ENCODE assay signal across 22 mouse cellular contexts in genomic region chr4:88845334-88845733, GRCm38 (mm10). TPM values are rescaled to one million over a fixed set of nuclear protein-coding genes. Genes with fewer than 3 reads are reported as not detected.
DNase-seq lines count a peak whose midpoint lies in the region; ATAC-seq and TF ChIP-seq lines count a peak whose summit lies in the region.
"Had no signal": no experiment of that assay in that cellular context is flagged by ENCODE, and none has a peak within 500 bp of the region (broad histone marks: within the 10 kb centered on the region; RNA-seq: fewer than 3 reads in every experiment).

No protein-coding gene starts in this region.

- no peaks in the 10 kb centered on the region for H3K4me1 ChIP-seq in liver, adult 2 months (ENCODE audit: control insufficient read depth, insufficient read depth, low read length)
- no peaks in the 10 kb centered on the region for H3K4me1 ChIP-seq in liver, embryonic 11.5 days (replicated peaks; ENCODE audit: control insufficient read depth, insufficient read depth, low read length)
- H3K4me1 ChIP-seq: heart, embryonic 15.5 days; hindbrain, embryonic 13.5 days; limb, embryonic 10.5 days had no signal

- ATAC-seq in frontal cortex, adult (ENCODE audit: low TSS enrichment), result peak; percentile 62
- no peak for ATAC-seq in liver, embryonic 11.5 days (replicated peaks; ENCODE audit: low FRiP score)

- H3K9me3 ChIP-seq in liver, embryonic 11.5 days (ENCODE audit: control insufficient read depth, low read length), result no peaks in the 10 kb centered on the region
- H3K9me3 ChIP-seq: heart, embryonic 15.5 days; hindbrain, embryonic 13.5 days; limb, embryonic 10.5 days had no signal

- H3K4me3 ChIP-seq in liver, adult 2 months (ENCODE audit: insufficient read depth, low read depth, low read length), result no peak overlapping the region
- H3K4me3 ChIP-seq in liver, embryonic 11.5 days (ENCODE audit: low read depth, low read length), result no peak overlapping the region
- H3K4me3 ChIP-seq: erythroblast, embryonic 14.5 days; heart, embryonic 15.5 days; hindbrain, embryonic 13.5 days; limb, embryonic 10.5 days had no signal

- H3K4me2 ChIP-seq in liver, embryonic 11.5 days, result no peak overlapping the region
- H3K4me2 ChIP-seq: heart, embryonic 15.5 days; hindbrain, embryonic 13.5 days had no signal

- TF ChIP-seq POLR2A in liver, adult 2 months (IDR thresholded peaks at IDR 0.05; ENCODE audit: extremely low read depth, insufficient read depth, low read length), result no peak

- H3K79me2 ChIP-seq in liver, adult 2 months (ENCODE audit: control insufficient read depth, insufficient read depth, low read length), result no peaks in the 10 kb centered on the region

- 38% methylated on average over 2 of the region's 2 CpGs for WGBS in liver, adult 2 months
- 29% methylated on average over 2 of the region's 2 CpGs for WGBS in liver, embryonic 11.5 days

- H3K9ac ChIP-seq in liver, adult 2 months (ENCODE audit: low read depth, low read length), result no peak overlapping the region
- no peak overlapping the region for H3K9ac ChIP-seq in liver, embryonic 11.5 days (ENCODE audit: low read depth, low read length)
- H3K9ac ChIP-seq: heart, embryonic 15.5 days; hindbrain, embryonic 13.5 days; liver, embryonic 14.5 days had no signal

- no peak overlapping the region for H3K27ac ChIP-seq in liver, adult 2 months (replicated peaks; ENCODE audit: insufficient read depth, low read depth, low read length)
- H3K27ac ChIP-seq in liver, embryonic 11.5 days (ENCODE audit: low read depth, low read length), result no peak overlapping the region
- H3K27ac ChIP-seq: heart, embryonic 15.5 days; hindbrain, embryonic 13.5 days; limb, embryonic 10.5 days; liver, embryonic 14.5 days had no signal

- TF ChIP-seq CTCF in liver, adult 2 months (IDR thresholded peaks at IDR 0.05; ENCODE audit: low read depth, low read length), result no peak

- H3K27me3 ChIP-seq in liver, adult 2 months (ENCODE audit: control insufficient read depth, insufficient read depth, low read length), result no peaks in the 10 kb centered on the region
- no peaks in the 10 kb centered on the region for H3K27me3 ChIP-seq in liver, embryonic 11.5 days (replicated peaks; ENCODE audit: control insufficient read depth, insufficient read depth, low read length)
- H3K27me3 ChIP-seq: heart, embryonic 15.5 days; hindbrain, embryonic 13.5 days had no signal

- H3K36me3 ChIP-seq in liver, adult 2 months (ENCODE audit: control insufficient read depth, insufficient read depth, low read length), result no peaks in the 10 kb centered on the region
- H3K36me3 ChIP-seq in liver, embryonic 11.5 days (ENCODE audit: control insufficient read depth, insufficient read depth, low read length), result no peaks in the 10 kb centered on the region
- H3K36me3 ChIP-seq: heart, embryonic 15.5 days; hindbrain, embryonic 13.5 days; limb, embryonic 10.5 days had no signal

- DNase-seq in frontal cortex, postnatal 14 days (ENCODE audit: low spot score in 2 of 2), result no peak
- peak; percentile 19 for DNase-seq in liver, adult 2 months (ENCODE audit: extremely low read depth, low read depth, low spot score)
- DNase-seq in liver, embryonic 11.5 days (ENCODE audit: low spot score), result no peak
- DNase-seq in NIH3T3 (ENCODE audit: low read depth), result peak; percentile 75
- DNase-seq in naive thymus-derived CD4-positive, alpha-beta T cell, adult 2 months (ENCODE audit: low read depth), result peak; percentile 57
- DNase-seq in retina, postnatal 1 day, result no peak
- DNase-seq in spleen, adult 12 weeks (ENCODE audit: low spot score), result no peak
- DNase-seq: cerebellum, adult 8-10 months; kidney, adult 8-10 months; kidney, postnatal 4 days; lung, postnatal 14 days had no signal

RNA-seq across cellular contexts. Expression of gene Ifna4, which starts 3.7 kb away (rescaled TPM):
- total RNA-seq in liver, adult 2 months (2014; rRNA removed), result not detected in 2 replicates
- polyA plus RNA-seq in liver, adult 2 months (2012; rRNA removed), result not detected in 2 replicates
- not detected in 2 replicates for polyA plus RNA-seq in liver, embryonic 11.5 days (2014; fragmentation: Nextera tagmentation; extraction: Ambion mirVana)
- total RNA-seq: adrenal gland, adult 18-20 months; layer of hippocampus, postnatal 25 days had no signal
- polyA plus RNA-seq: erythroblast, embryonic 14.5 days; frontal cortex, adult 2 months; gonadal fat pad, adult 2 months; heart, embryonic 15.5 days; hindbrain, embryonic 13.5 days; limb, embryonic 10.5 days; liver, embryonic 14.5 days; testis, adult 2 months had no signal

RNA-seq across cellular contexts. Expression of gene Ifna1, which starts 4.6 kb away (rescaled TPM):
- total RNA-seq in liver, adult 2 months (2014; rRNA removed), result not detected in 2 replicates
- polyA plus RNA-seq in liver, adult 2 months (2012; rRNA removed), result not detected in 2 replicates
- polyA plus RNA-seq in liver, embryonic 11.5 days (2014; fragmentation: Nextera tagmentation; extraction: Ambion mirVana), result not detected in 2 replicates
- total RNA-seq: adrenal gland, adult 18-20 months; layer of hippocampus, postnatal 25 days had no signal
- polyA plus RNA-seq: erythroblast, embryonic 14.5 days; frontal cortex, adult 2 months; gonadal fat pad, adult 2 months; heart, embryonic 15.5 days; hindbrain, embryonic 13.5 days; limb, embryonic 10.5 days; liver, embryonic 14.5 days; testis, adult 2 months had no signal

RNA-seq across cellular contexts. Expression of gene Ifna5, which starts 10.0 kb away (rescaled TPM):
- total RNA-seq in liver, adult 2 months (2014; rRNA removed), result not detected in 2 replicates
- polyA plus RNA-seq in liver, adult 2 months (2012; rRNA removed), result not detected in 2 replicates
- polyA plus RNA-seq in liver, embryonic 11.5 days (2014; fragmentation: Nextera tagmentation; extraction: Ambion mirVana), result not detected in 2 replicates
- total RNA-seq: adrenal gland, adult 18-20 months; layer of hippocampus, postnatal 25 days had no signal
- polyA plus RNA-seq: erythroblast, embryonic 14.5 days; frontal cortex, adult 2 months; gonadal fat pad, adult 2 months; heart, embryonic 15.5 days; hindbrain, embryonic 13.5 days; limb, embryonic 10.5 days; liver, embryonic 14.5 days; testis, adult 2 months had no signal

RNA-seq across cellular contexts. Expression of gene Ifna6, which starts 18.1 kb away (rescaled TPM):
- not detected in 2 replicates for total RNA-seq in liver, adult 2 months (2014; rRNA removed)
- polyA plus RNA-seq in liver, adult 2 months (2012; rRNA removed), result not detected in 2 replicates
- polyA plus RNA-seq in liver, embryonic 11.5 days (2014; fragmentation: Nextera tagmentation; extraction: Ambion mirVana), result not detected in 2 replicates
- total RNA-seq: adrenal gland, adult 18-20 months; layer of hippocampus, postnatal 25 days had no signal
- polyA plus RNA-seq: erythroblast, embryonic 14.5 days; frontal cortex, adult 2 months; gonadal fat pad, adult 2 months; heart, embryonic 15.5 days; hindbrain, embryonic 13.5 days; limb, embryonic 10.5 days; liver, embryonic 14.5 days; testis, adult 2 months had no signal

RNA-seq across cellular contexts. Expression of gene Ifna11, which starts 25.6 kb away (rescaled TPM):
- total RNA-seq in liver, adult 2 months (2014; rRNA removed), result not detected in 2 replicates
- polyA plus RNA-seq in liver, adult 2 months (2012; rRNA removed), result not detected in 2 replicates
- not detected in 2 replicates for polyA plus RNA-seq in liver, embryonic 11.5 days (2014; fragmentation: Nextera tagmentation; extraction: Ambion mirVana)
- total RNA-seq: adrenal gland, adult 18-20 months; layer of hippocampus, postnatal 25 days had no signal
- polyA plus RNA-seq: erythroblast, embryonic 14.5 days; frontal cortex, adult 2 months; gonadal fat pad, adult 2 months; heart, embryonic 15.5 days; hindbrain, embryonic 13.5 days; limb, embryonic 10.5 days; liver, embryonic 14.5 days; testis, adult 2 months had no signal

Comparison
In these comparisons a context has a peak if more than half of its experiments do, and no peak if none do; other contexts are left out.
1. DNase-seq: peak in liver, adult 2 months (single experiment), NIH3T3 (single experiment) and naive thymus-derived CD4-positive, alpha-beta T cell, adult 2 months (single experiment); none in frontal cortex, postnatal 14 days (0 of 2), liver, embryonic 11.5 days (single experiment), retina, postnatal 1 day (single experiment) and spleen, adult 12 weeks (single experiment).